Mouse (Mus musculus): ENCODE measurements at regions not wholly inside any gene's neighbourhood (a gene's known extent, or its start where the extent isn't known, plus 50 kb on each side); places are given as distances from the start of the nearest gene placed in this dataset.
"Not testable (repeated sequence)": the region's sequence is repeated elsewhere in the genome, so short reads cannot be mapped to it uniquely, and the experiment has no call there.

DNA sequence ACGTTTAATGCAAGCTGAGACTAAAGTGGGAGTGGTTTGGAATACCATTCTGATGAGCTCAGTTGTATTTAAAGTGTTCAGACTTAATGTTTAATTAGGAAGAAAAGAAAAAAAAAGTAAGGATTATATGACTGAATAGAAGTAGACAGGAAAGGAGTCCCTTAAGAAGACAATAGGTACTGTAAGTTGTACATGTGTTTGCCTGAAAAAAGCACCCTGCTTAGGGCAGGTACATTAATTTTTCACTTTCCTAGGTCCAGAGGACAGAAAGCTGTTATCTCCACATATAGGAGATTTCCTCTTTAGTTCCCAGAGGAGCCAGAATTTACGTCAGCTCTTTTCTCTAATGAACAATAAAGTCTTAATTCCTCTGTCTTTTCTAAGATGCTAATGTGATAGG, 58.5 kb downstream of the Olfr987 start:
- no peaks in the 10 kb centered on the region for H3K36me3 ChIP-seq (replicated peaks)
- H3K27me3 ChIP-seq (replicated peaks; ENCODE audit: low read depth, poor library complexity, severe bottlenecking): no peaks in the 10 kb centered on the region
- H3K4me1 ChIP-seq: no peaks in the 10 kb centered on the region
- WGBS: 65% methylated on average over 2 of the region's 2 CpGs
- DNase-seq (ENCODE audit: low spot score): no peak
- no peak overlapping the region for H3K27ac ChIP-seq (replicated peaks)
- no peaks in the 10 kb centered on the region for H3K9me3 ChIP-seq
- H3K4me3 ChIP-seq: no peak overlapping the region

DNA sequence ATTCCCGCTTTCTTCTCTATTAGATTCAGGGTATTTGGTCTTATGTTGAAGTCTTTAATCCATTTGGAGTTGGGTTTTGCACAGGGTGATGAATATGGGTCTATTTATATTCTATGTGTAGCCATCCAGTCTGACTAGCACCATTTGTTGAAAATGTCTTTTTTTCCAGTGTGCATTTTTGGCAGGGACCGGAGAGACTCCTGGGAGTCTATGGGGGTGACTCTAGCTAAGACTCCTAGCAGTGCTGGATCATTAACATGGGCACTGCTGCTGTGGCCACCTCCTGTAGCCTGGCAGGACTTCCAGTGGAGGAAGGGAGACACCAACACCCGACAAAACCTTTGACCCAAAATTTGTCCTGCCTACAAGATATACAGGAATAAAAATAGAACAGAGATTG, 61.0 kb downstream of the Olfr987 start:
- H3K27me3 ChIP-seq (replicated peaks; ENCODE audit: low read depth, poor library complexity, severe bottlenecking): no peaks in the 10 kb centered on the region
- WGBS: 86% methylated on average over 3 of the region's 3 CpGs
- no peaks in the 10 kb centered on the region for H3K36me3 ChIP-seq (replicated peaks)
- no peaks in the 10 kb centered on the region for H3K4me1 ChIP-seq
- no peak for DNase-seq (ENCODE audit: low spot score)
- H3K9me3 ChIP-seq: no peaks in the 10 kb centered on the region
- no peak overlapping the region for H3K4me3 ChIP-seq
- H3K27ac ChIP-seq (replicated peaks): no peak overlapping the region

DNA sequence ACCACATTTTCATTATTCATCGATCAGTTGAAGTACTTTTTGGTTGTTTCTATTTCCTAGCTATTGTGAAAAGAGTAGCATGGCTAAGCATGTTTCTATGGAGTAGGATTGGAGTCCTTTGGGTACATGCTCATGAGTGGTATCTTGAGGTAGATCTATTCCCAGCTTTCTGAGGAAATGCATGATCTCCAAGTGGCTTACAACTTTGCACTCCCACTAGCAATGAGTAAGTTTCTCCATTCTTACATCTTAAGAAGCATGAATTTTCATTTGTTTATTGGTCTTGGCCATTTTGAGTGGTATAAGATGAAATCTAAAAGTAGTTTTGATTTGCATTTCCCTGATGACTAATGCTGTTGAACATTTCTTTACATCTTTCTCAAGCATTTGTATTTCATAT, 61.7 kb downstream of the Olfr987 start:
- DNase-seq (ENCODE audit: low spot score): no peak
- no peaks in the 10 kb centered on the region for H3K9me3 ChIP-seq
- H3K27me3 ChIP-seq (replicated peaks; ENCODE audit: low read depth, poor library complexity, severe bottlenecking): no peaks in the 10 kb centered on the region
- no peaks in the 10 kb centered on the region for H3K36me3 ChIP-seq (replicated peaks)
- H3K27ac ChIP-seq (replicated peaks): no peak overlapping the region
- no peaks in the 10 kb centered on the region for H3K4me1 ChIP-seq
- WGBS: 93% methylated on average over 1 of the region's 1 CpGs
- H3K4me3 ChIP-seq: no peak overlapping the region

DNA sequence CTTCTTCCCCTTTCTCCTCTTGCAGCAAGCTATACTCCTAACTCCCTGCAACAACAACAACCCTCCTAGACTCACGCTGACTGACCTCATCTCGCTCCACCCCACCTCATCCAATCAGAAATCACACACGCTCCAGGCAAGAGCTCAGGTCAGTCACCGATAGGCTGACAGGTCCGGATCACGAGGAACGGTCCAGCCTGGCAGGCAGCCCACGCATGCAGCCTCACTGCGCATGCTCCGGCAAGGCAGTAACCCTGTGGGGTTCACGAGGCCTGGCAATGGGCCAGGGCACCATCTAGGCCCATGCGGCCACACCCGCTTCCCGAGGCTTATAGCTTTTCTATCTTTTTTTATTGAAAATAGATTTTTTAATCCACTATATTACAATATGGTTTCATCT, 69.8 kb upstream of the Lrrc55 start:
- H3K9me3 ChIP-seq; H3K4me1 ChIP-seq; H3K4me3 ChIP-seq; H3K27me3 ChIP-seq (replicated peaks; ENCODE audit: low read depth, poor library complexity, severe bottlenecking); DNase-seq (ENCODE audit: low spot score); H3K27ac ChIP-seq (replicated peaks); H3K36me3 ChIP-seq (replicated peaks): not testable (repeated sequence)
- 93% methylated on average over 14 of the region's 14 CpGs for WGBS

DNA sequence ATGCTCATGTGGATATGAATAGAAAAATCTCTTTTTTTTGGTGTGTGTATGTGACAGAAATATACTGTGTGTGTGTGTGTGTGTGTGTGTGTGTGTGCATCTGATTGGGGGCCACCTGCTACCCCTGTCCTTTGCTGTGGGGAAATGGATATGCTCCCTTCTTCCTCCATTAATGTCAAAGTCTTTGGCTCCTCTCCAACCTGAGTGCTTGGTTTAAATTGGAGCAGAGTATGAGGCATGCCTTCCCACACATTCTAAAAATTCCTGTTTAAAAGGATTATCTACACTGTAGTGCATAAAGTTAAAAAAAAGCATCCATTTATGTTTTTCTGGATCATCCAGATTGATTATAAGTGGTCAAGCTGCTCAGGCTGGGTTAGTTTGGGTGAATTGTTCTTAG, 68.7 kb upstream of the Lrrc55 start:
- Histone ChIP-seq H3K36me3 (replicated peaks) (no peaks in the 10 kb centered on the region), H3K4me3 (no peak overlapping the region), H3K27ac (replicated peaks) (no peak overlapping the region), H3K27me3 (replicated peaks; ENCODE audit: low read depth, poor library complexity, severe bottlenecking) (no peaks in the 10 kb centered on the region), H3K9me3 (no peaks in the 10 kb centered on the region), H3K4me1 (no peaks in the 10 kb centered on the region)
- no peak for DNase-seq (ENCODE audit: low spot score)

DNA sequence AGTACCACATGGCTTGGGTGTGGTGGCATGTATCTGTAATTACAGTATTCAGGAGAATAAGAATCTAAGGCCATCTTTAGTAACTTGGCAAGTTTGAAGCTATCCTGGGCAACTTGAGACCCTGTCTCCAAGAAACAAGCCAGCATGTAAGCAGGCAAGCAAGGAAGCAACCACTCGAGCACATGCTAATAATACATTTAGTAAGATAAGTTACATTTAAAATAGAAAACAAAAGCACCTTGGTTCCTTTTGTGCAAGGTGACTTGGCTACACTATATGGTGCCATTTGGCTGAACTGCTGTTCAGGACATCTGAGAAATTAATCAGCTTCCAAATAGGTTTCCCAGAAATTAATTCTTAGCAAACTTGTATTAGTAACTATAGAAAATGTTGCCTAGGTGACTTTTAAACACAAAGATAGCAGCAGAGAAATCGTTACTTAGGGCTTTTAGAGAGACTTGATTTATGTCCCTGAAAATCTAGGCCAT, 68.1 kb upstream of the Lrrc55 start:
- DNase-seq (ENCODE audit: low spot score): no peak
- H3K27me3 ChIP-seq (replicated peaks; ENCODE audit: low read depth, poor library complexity, severe bottlenecking): no peaks in the 10 kb centered on the region
- H3K4me3 ChIP-seq: no peak overlapping the region
- H3K27ac ChIP-seq (replicated peaks): no peak overlapping the region
- H3K9me3 ChIP-seq: no peaks in the 10 kb centered on the region
- no peaks in the 10 kb centered on the region for H3K4me1 ChIP-seq
- H3K36me3 ChIP-seq (replicated peaks): no peaks in the 10 kb centered on the region
- 82% methylated on average over 2 of the region's 2 CpGs for WGBS

DNA sequence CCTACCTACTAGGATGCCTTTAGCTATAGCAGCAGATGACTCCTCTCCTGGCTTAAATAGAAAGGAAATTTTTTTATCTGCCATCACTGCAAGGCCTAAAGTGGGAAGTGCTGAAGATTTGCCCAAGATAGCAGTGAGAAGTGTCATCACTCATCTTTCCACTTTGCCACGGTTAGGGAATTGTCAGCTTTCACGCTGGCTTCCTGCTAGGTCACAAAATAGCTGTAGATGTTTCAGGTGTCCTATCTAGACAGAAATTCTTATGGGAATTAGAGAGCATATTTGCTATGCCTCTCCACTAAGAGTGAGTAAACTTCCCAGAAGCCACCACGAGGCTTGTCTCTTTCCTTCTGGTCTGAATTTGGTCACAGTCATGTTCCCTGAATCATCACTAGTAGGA, 60.4 kb upstream of the Lrrc55 start:
- DNase-seq (ENCODE audit: low spot score): no peak
- H3K4me3 ChIP-seq: no peak overlapping the region
- no peaks in the 10 kb centered on the region for H3K36me3 ChIP-seq (replicated peaks)
- 91% methylated on average over 3 of the region's 3 CpGs for WGBS
- H3K27me3 ChIP-seq (replicated peaks; ENCODE audit: low read depth, poor library complexity, severe bottlenecking): no peaks in the 10 kb centered on the region
- no peak overlapping the region for H3K27ac ChIP-seq (replicated peaks)
- peaks cover 11% of the 10 kb centered on the region; the same call in 1 of the 2 replicates for H3K4me1 ChIP-seq
- no peaks in the 10 kb centered on the region for H3K9me3 ChIP-seq

DNA sequence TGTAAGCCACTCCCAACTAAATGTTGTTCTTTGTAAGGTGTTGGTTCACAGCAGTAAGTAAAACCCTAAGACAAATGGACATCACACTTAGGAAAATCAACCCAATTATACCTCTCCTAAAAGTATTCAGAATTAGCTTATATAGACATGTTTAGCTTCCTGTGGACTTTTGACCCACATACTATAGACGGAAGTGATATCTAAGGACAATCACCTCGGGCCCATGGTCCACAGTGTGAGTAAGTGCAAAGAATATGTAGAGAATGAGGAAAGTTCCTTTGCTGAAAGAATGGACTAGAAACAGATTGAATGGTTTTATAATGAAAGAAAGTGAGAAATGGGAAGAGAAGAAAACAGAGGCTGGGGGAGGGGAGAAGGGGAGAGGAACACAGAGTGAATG, 58.6 kb upstream of the Lrrc55 start:
- Histone ChIP-seq H3K4me3 (no peak overlapping the region), H3K27me3 (replicated peaks; ENCODE audit: low read depth, poor library complexity, severe bottlenecking) (no peaks in the 10 kb centered on the region), H3K36me3 (replicated peaks) (no peaks in the 10 kb centered on the region), H3K9me3 (no peaks in the 10 kb centered on the region), H3K27ac (replicated peaks) (no peak overlapping the region), H3K4me1 (peaks cover 12% of the 10 kb centered on the region; the same call in 1 of the 2 replicates)
- WGBS: 90% methylated on average over 2 of the region's 2 CpGs
- no peak for DNase-seq (ENCODE audit: low spot score)

DNA sequence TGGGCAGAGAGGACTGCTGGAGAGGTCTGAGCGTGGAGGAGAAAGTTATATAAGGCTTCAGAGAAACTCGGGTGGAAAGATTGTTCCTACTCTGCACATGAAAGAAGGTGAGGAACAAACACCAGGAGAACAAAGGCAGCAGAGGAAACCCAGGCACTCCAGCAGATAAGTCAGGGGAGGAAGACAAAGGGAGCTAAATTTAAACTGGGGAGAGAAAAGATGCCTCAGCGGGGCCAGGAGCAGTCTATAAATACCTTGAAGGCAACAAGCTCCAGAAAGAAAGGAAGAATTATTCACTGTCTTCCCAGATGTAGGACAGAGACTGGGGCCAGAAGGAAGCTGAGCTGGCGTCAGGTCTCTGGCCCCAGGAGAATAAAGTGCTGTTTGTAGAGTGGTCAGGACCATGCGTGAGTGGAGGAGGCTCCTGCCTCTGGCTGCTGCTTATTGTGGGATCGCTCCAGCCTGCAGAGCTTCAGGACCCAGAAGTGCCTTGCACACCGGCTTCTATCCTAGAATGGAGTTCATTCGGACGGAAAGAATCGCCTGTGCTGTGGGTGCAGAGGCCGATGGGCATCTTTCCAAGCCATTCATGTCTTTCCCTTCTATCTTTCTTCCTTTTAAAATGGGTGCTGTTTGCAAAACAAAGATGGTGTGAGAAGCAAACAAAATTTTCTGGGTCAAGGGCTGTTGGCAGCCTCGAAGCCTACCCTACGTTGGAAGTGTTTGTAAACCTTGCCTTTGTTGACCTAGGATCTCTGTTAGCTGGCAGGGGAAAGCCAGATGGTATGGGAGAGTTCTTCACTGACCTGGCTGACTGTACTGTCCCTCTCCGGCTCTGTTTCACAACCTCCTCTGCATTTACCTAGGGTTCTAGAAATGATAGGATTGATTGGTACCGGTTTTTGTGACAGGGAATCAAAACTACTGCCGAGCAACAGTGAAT, 55.6 kb upstream of the Lrrc55 start:
- H3K36me3 ChIP-seq (replicated peaks): no peaks in the 10 kb centered on the region
- H3K27me3 ChIP-seq (replicated peaks; ENCODE audit: low read depth, poor library complexity, severe bottlenecking): no peaks in the 10 kb centered on the region
- H3K9me3 ChIP-seq: no peaks in the 10 kb centered on the region
- H3K4me1 ChIP-seq: peaks cover 12% of the 10 kb centered on the region; the same call in 1 of the 2 replicates
- no peak overlapping the region for H3K4me3 ChIP-seq
- no peak overlapping the region for H3K27ac ChIP-seq (replicated peaks)
- 47% methylated on average over 16 of the region's 16 CpGs for WGBS
- peak; percentile 10 for DNase-seq (ENCODE audit: low spot score)

DNA sequence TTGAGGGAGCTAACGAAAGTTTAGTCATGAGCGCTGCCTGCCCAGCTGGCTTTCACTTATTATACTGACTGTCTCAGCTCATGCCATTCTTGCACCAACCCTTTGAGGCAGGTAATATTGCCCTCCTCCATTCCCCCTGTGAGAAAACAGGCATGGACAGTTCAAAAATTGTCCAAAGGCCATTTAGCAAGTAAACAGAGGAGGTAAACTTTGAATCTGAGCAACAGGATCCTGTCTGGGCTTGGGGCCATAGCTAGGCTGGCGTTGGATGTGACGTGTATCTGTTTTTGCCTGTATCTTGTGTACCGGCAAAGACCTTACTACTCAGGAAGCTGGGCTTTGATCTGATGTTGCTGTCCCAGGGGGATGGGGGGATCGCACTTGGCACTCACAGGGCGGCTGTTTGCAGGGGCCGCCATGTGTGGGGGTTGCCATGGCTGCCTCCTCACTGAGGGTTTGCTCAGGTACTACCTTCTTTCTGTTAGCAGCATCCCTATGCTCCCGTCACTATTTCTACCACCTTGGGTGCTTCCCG, 53.1 kb upstream of the Lrrc55 start:
- H3K4me3 ChIP-seq: no peak overlapping the region
- no peaks in the 10 kb centered on the region for H3K36me3 ChIP-seq (replicated peaks)
- H3K9me3 ChIP-seq: no peaks in the 10 kb centered on the region
- peaks cover 12% of the 10 kb centered on the region; the same call in 1 of the 2 replicates for H3K4me1 ChIP-seq
- 83% methylated on average over 10 of the region's 10 CpGs for WGBS
- no peak for DNase-seq (ENCODE audit: low spot score)
- no peaks in the 10 kb centered on the region for H3K27me3 ChIP-seq (replicated peaks; ENCODE audit: low read depth, poor library complexity, severe bottlenecking)
- no peak overlapping the region for H3K27ac ChIP-seq (replicated peaks)

Measured in embryonic facial prominence, embryonic 10.5 days (tissue).